Mouse (Mus musculus) spleen, postnatal 10 days (tissue): ENCODE measurements at regions not wholly inside any gene's neighbourhood (a gene's known extent, or its start where the extent isn't known, plus 50 kb on each side); places are given as distances from the start of the nearest gene placed in this dataset.

Experiments
- DNase-seq, 2 experiments: peaks; one replicate each; pipeline ENCODE4 v3.0.0; 2021 to 2022; ENCODE audit warnings: low spot score in 2 of 2

DNA sequence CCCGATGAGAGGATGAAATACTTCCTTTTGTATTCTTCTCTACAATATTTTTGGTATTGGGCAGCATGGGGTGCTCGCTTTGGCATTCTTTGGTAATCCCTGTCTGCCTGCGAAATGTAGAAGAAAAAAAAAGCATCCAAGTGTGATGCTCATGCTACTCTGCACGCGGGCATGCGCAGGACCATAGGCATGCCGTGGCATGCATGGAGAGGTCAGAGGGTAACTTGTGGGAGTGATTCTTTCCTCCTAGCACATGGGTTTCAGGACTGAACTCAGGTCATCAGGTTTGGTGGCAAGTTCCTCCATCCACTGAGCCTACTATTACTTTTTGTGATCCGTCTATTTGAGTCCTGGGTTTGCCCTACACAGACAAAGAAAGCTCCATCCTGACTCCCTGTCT, 74.3 kb downstream of the Gm525 start:
- no peak for DNase-seq

DNA sequence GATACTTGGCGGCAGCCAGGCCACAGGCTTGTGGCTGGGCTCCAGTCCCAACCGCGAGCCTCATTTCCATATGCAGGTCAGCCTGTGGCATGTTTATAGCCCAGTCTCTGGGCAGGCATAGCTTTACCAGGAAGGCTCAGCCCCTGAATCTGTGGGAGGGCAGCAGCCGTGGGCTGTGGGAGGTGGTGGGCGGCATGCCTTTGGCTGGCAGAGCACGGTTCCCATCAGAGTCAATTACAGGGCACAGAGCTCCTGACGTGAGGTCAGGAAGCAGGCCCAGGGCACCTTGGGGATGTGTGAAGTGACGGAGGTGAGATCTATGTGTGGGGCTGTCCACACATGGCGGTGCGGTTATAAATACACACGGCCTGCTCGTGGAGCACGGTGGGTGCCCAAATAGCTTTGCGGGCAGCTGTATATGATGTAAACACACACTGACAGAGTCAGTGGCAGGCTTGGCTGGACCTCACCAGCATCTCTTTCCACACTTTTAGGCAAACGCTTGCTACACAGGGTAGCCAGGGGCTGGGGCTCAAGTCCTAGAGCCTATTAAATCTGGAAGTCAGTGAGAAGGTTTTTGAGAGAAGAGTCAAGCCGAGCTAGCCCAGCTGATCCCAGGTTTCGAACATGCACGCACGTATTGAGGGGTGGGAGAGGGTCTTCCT, 71.8 kb downstream of the Gm525 start:
- no peak for DNase-seq

GRCm38 (mm10) chr11:89142527-89143154, 69.0 kb downstream of the Gm525 start:
- DNase-seq, result no peak
